Mouse (Mus musculus) thymus, postnatal 36 days (tissue): ENCODE measurements around the gene Aar2.
A peak's percentile ranks its signal among the peaks of the same experiment; 100 is the strongest.

Experiments used
- DNase-seq, 2 experiments: peaks; one replicate each; pipeline ENCODE4 v3.0.0; 2022; ENCODE audit warnings: mixed read lengths in 2 of 2

Aar2 gene

GRCm38 (mm10) chr2:156569261-156569660 is 21.9 kb downstream of the Aar2 start:
- DNase-seq, result no peak

GRCm38 (mm10) chr2:156571521-156571920 is 24.1 kb downstream of the Aar2 start:
- DNase-seq, result no peak

GRCm38 (mm10) chr2:156576850-156577587 is 29.6 kb downstream of the Aar2 start:
- DNase-seq, result no peak

- no peak for DNase-seq
Measured at GRCm38 (mm10) chr2:156580507-156580906, 33.1 kb downstream of the Aar2 start.

GRCm38 (mm10) chr2:156581244-156581643 is 33.9 kb downstream of the Aar2 start:
- DNase-seq, result no peak

GRCm38 (mm10) chr2:156582887-156583286 is 35.5 kb downstream of the Aar2 start:
- DNase-seq, result no peak

GRCm38 (mm10) chr2:156584154-156584796 is 36.9 kb downstream of the Aar2 start:
- peak; percentile 12 to 21 for DNase-seq

- DNase-seq, result no peak
Measured at GRCm38 (mm10) chr2:156584797-156585471, 37.5 kb downstream of the Aar2 start.

GRCm38 (mm10) chr2:156589481-156589880 is 42.1 kb downstream of the Aar2 start:
- DNase-seq, result no peak

GRCm38 (mm10) chr2:156594987-156595490 is 47.7 kb downstream of the Aar2 start:
- no peak for DNase-seq

- DNase-seq, result no peak
Measured at GRCm38 (mm10) chr2:156602581-156602980, 55.2 kb downstream of the Aar2 start.

GRCm38 (mm10) chr2:156603671-156604070 is 56.3 kb downstream of the Aar2 start:
- no peak for DNase-seq

GRCm38 (mm10) chr2:156605144-156605543 is 57.8 kb downstream of the Aar2 start:
- no peak for DNase-seq

GRCm38 (mm10) chr2:156605971-156606370 is 58.6 kb downstream of the Aar2 start:
- DNase-seq, result no peak

GRCm38 (mm10) chr2:156613081-156613540 is 65.7 kb downstream of the Aar2 start:
- DNase-seq, result peak; percentile 48 to 49

GRCm38 (mm10) chr2:156613541-156614257 is 66.3 kb downstream of the Aar2 start, which contains the start of gene Dlgap4:
Gene Dlgap4 (plus strand): TSS chr2:156613705.
- DNase-seq, result peak in 1 of 2 experiments; percentile 28

- DNase-seq, result no peak
Measured at GRCm38 (mm10) chr2:156614258-156614556, 66.8 kb downstream of the Aar2 start.

GRCm38 (mm10) chr2:156614661-156615654 is 67.6 kb downstream of the Aar2 start:
- no peak for DNase-seq

GRCm38 (mm10) chr2:156616513-156616912 is 69.1 kb downstream of the Aar2 start:
- DNase-seq, result no peak

GRCm38 (mm10) chr2:156617536-156617935 is 70.2 kb downstream of the Aar2 start:
- DNase-seq, result no peak
